Mouse (Mus musculus): ENCODE measurements at regions not wholly inside any gene's neighbourhood (a gene's known extent, or its start where the extent isn't known, plus 50 kb on each side); places are given as distances from the start of the nearest gene placed in this dataset.
A peak's percentile ranks its signal among the peaks of the same experiment; 100 is the strongest.
"Not testable (repeated sequence)": the region's sequence is repeated elsewhere in the genome, so short reads cannot be mapped to it uniquely, and the experiment has no call there.

DNA sequence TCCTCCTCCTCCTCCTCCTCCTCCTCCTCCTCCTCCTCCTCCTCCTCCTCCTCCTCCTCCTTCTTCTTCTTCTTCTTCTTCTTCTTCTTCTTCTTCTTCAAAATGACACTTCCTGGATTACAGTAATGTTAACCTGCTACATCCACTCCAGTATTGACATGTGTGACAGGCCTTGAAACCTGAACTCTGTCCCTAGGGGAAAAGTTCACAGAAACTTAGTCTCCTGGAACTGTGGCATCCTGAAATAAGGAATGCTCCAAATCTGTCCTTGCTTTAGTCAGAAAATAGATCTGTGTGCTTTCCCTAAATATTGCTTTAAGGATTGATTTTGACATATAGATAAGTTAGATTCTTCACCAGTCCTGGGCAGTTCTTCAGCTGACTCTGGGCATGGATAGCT is 464.8 kb downstream of the Adam6a start:
- DNase-seq (ENCODE audit: low read depth, low spot score) = not testable (repeated sequence)

- no peak for DNase-seq (ENCODE audit: low read depth, low spot score)
Measured at GRCm38 (mm10) chr12:114009391-114009790, 465.7 kb downstream of the Adam6a start.

- DNase-seq (ENCODE audit: low read depth, low spot score) = peak; percentile 0
Measured at GRCm38 (mm10) chr12:114012860-114013259, 469.2 kb downstream of the Adam6a start.

DNA sequence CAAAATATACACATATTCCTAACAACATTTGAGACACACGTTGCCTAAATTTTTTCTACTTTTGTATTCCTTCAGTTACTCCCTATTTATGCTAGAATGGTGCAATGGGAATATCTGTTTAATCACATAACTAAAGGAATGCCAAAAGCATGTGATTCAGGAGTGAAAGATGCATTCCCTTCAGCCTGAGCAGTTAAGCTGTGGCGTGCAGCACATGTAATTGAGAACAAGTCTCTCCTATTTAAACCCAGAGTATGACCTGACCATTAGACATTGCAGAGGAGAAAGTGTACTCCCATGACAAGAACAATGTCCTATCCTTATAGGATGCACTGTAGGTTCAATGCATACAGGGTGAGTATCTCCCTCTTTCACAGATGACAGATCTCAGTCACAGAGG is 493.3 kb downstream of the Adam6a start:
- not testable (repeated sequence) for DNase-seq (ENCODE audit: low read depth, low spot score)

DNA sequence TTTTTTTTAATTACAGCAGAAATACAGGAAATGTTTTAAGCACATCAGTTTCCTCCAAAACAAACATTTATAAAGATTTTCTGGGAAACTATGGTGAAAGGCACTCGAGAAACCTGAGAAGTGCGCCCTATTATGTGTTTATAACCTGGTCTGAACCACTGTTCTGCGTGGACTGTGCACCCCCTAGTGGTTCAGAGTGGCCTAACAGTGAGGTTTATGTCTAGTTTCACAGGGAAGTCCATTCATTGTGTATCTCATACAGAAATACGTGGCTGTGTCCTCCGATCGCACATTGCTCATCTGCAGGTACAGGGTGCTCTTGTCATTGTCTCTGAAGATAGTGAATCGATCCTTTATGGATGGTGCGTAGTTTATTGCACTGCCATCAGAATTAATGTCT is 504.3 kb downstream of the Adam6a start:
- not testable (repeated sequence) for DNase-seq (ENCODE audit: low read depth, low spot score)

DNA sequence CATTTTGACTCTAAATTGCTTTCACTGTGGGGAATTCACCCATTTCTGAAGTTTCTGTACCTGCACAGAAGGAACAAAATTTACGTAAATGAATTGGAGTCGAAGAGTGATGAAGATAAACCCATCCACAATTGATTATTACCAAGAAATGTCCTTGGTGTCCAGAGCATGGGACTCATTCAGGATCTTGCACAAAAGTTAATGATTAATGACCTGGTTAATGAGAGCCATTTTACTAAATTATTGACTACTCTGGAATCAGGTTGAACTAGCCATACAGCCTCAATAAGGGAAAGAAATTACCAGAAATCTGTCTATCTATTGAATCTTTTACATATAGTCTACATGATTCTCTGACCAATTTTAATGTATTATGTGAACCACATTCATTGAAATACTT is 509.6 kb downstream of the Adam6a start:
- DNase-seq (ENCODE audit: low read depth, low spot score) = no peak

DNA sequence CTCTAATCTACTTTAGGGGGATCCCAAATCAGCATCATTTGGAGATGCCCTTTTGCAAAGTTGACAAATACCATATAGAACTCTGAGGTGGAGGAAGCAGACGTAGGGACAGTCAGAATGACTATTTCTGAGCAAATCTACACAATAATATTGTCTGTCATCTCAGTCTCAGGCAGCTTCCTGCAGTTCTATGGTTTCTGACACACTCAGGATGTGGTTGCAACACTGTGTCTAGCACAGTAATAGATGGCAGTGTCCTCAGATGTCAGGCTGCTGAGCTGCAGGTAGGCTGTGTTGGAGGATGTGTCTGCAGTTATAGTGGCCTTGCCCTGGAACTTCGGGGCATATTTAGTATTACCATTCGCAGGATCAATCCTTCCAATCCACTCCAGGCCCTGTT is 515.9 kb downstream of the Adam6a start:
- no peak for DNase-seq (ENCODE audit: low read depth, low spot score)

- DNase-seq (ENCODE audit: low read depth, low spot score) = no peak
Measured at GRCm38 (mm10) chr12:114067166-114067565, 523.5 kb downstream of the Adam6a start.

GRCm38 (mm10) chr12:114108731-114109130 is 565.0 kb downstream of the Adam6a start:
- DNase-seq (ENCODE audit: low read depth, low spot score) = not testable (repeated sequence)

GRCm38 (mm10) chr12:114134897-114135296 is 591.2 kb downstream of the Adam6a start:
- DNase-seq (ENCODE audit: low read depth, low spot score) = no peak

GRCm38 (mm10) chr12:114148779-114149178 is 605.1 kb downstream of the Adam6a start:
- no peak for DNase-seq (ENCODE audit: low read depth, low spot score)

DNA sequence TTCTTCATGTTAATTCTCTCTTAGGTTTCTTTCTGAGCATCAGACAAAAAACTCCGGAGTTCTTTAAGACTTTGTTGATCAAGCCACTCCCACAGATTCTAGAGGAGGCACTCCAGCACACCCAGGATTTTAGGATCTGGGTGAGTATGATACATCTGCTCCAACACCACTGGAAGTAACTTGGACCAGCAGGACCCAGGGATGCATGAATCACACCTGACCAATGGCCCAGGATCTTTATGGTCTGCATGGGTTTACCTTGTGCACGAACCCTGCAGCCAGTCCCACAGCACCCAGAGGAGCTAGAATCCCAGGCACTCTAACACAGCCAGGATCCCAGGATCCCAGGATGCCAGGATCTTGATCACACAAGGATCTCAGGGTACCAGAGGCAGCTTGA is 628.6 kb downstream of the Adam6a start:
- no peak for DNase-seq (ENCODE audit: low read depth, low spot score)

DNA sequence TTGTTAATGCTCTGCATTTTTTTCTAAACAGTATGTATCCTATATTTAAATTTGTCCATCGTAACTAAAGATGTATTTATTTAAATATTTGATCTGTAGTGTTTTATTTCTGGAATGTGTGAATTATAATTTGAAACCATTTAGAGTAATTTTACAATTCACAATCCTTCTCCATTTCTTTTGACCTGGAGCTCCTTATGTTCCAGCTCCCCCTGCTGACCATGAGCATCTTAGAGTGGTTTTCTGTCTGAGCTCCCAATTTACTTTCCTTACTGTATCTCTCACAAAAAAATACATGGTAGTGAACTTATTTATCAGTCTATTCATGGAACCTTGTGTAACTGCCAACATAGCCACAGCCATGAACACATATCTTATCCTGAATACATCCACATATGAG is 655.8 kb downstream of the Adam6a start:
- DNase-seq (ENCODE audit: low read depth, low spot score) = no peak

GRCm38 (mm10) chr12:114222541-114222940 is 678.8 kb downstream of the Adam6a start:
- no peak for DNase-seq (ENCODE audit: low read depth, low spot score)

Measured in embryo, embryonic 11.5 days (tissue).